Mouse (Mus musculus) cerebellum, postnatal 25 days (tissue): Measurements from ENCODE around the gene Nek10.
"Not testable (repeated sequence)": the region's sequence is repeated elsewhere in the genome, so short reads cannot be mapped to it uniquely, and the experiment has no call there.

Source experiments
- DNase-seq, 2 experiments: peaks; one replicate each; pipeline ENCODE4 v3.0.0; 2021; ENCODE audit warnings: mixed read lengths in 2 of 2

The Nek10 gene

GRCm38 (mm10) chr14:14991642-14992041 lies 188.4 kb downstream of the Nek10 start:
- no peak for DNase-seq

GRCm38 (mm10) chr14:15011408-15011807 lies 208.2 kb downstream of the Nek10 start:
- no peak for DNase-seq

- DNase-seq, result no peak
Observed at GRCm38 (mm10) chr14:15014799-15015198, 211.6 kb downstream of the Nek10 start.

DNA sequence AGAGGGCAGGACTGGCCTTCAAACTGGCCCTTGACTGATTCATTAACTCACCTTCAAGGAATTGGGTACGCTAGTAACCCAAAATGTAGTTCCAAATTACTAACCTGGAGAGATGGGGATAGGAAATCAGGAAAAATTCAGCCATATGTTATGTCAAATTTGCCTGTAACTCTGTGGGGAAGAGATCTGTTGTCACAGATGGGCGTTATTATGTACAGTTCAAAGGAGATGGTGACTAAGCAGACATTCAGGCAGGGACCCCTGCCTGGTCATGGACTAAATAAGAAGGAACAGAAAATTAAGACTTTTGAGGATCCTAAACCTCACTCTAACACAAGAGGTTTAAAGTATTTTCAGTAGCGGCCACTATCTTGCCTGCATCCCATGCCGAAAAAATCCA lies 227.4 kb downstream of the Nek10 start:
- peak in 1 of 2 experiments; percentile 9 for DNase-seq

- not testable (repeated sequence) for DNase-seq
Observed at GRCm38 (mm10) chr14:15034638-15035037, 231.4 kb downstream of the Nek10 start.

GRCm38 (mm10) chr14:15048186-15048585 lies 245.0 kb downstream of the Nek10 start:
- no peak for DNase-seq

DNA sequence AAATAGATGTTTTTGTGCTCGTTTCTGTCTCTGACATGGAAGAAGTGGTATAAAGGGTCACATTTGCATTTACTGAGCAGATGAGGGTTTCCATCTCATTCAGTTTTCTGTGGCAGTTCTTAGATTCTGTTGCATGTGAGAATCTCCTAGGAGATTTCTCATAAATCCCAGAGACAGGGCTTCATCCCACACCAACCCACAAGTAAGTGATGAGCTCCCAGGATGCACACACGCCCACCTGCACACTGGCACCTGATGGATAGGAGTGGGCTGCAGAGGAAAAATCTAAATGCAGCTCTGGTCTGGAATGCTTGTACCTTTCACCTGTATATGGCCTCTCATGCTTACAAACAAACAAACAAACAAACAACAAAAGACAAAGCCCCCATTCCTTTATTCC lies 258.3 kb downstream of the Nek10 start:
- DNase-seq, result no peak
